Mouse (Mus musculus) kidney, postnatal 0 days (tissue): ENCODE data around the gene Trp73. TPM values are rescaled to one million over a fixed set of nuclear protein-coding genes. Genes with fewer than 3 reads are reported as not detected.
A peak's percentile ranks its signal among the peaks of the same experiment; 100 is the strongest.

Experiments used
- ATAC-seq: fragments of 200-750 bp; cut with Nextera tagmentation; replicated peaks from 2 replicates; pipeline ENCODE4 v1.8.0; 2017; ENCODE audit warnings: low read depth, moderate number of reproducible peaks, moderate TSS enrichment, moderate library complexity; ENCODE audit not compliant: low FRiP score
- DNase-seq: peaks from one replicate; pipeline ENCODE4 v3.0.0-alpha.2; 2016; ENCODE audit warnings: low spot score
- H3K27ac ChIP-seq: fragments of 300-500 bp; sonication (generic); 2 replicates; pipeline ENCODE4 v1.5.1; 2014; ENCODE audit warnings: mild to moderate bottlenecking
- H3K27me3 ChIP-seq: fragments of 300-500 bp; sonication (generic); 2 replicates; pipeline ENCODE4 v1.6.1; 2014; ENCODE audit warnings: low read length, mixed read lengths; ENCODE audit not compliant: insufficient read depth
- H3K36me3 ChIP-seq: fragments of 300-500 bp; sonication (generic); 2 replicates; pipeline ENCODE4 v1.6.1; 2014; ENCODE audit warnings: low read length, mixed read lengths; ENCODE audit not compliant: insufficient read depth
- H3K4me1 ChIP-seq: fragments of 300-500 bp; sonication (generic); replicated peaks from 2 replicates; pipeline ENCODE4 v1.6.1; 2014; ENCODE audit warnings: antibody characterized with exemption, low read length, mixed read lengths; ENCODE audit not compliant: insufficient read depth
- H3K4me2 ChIP-seq: fragments of 300-500 bp; sonication (generic); 2 replicates; pipeline ENCODE4 v1.6.1; 2014; ENCODE audit warnings: mild to moderate bottlenecking, low read length, moderate library complexity, mixed read lengths
- H3K4me3 ChIP-seq: fragments of 300-500 bp; sonication (generic); replicated peaks from 2 replicates; pipeline ENCODE4 v1.5.1; 2014; ENCODE audit warnings: low read depth, low read length
- H3K9ac ChIP-seq: fragments of 300-500 bp; sonication (generic); 2 replicates; pipeline ENCODE4 v1.6.1; 2014; ENCODE audit warnings: low read depth, low read length
- H3K9me3 ChIP-seq: fragments of 300-500 bp; sonication (generic); replicated peaks from 2 replicates; pipeline ENCODE4 v1.6.1; 2016; ENCODE audit warnings: low read length, inconsistent platforms, mixed read lengths
- CTCF ChIP-seq: IDR thresholded peaks from 2 replicates; pipeline ENCODE4 v1.5.1; 2016; ENCODE audit warnings: antibody characterized with exemption, low read depth, mild to moderate bottlenecking, moderate library complexity
- WGBS: fragments of 180-500 bp; shearing (Covaris S2); extraction: QIAGEN DNeasy Blood & Tissue Kit; methylation state at CpG from one replicate; pipeline ENCODE4 v1.1.7; 2014; 5-methylcytosine and 5-hydroxymethylcytosine counted together
- polyA plus RNA-seq: library from polyadenylated mRNA; unstranded; fragments of >200 nt; fragmentation: Nextera tagmentation; extraction: Ambion mirVana; gene quantifications from 2 replicates; pipeline ENCODE4 v1.2.1, GENCODE M21; 2015

Gene Trp73
- 0.25 and 0.26 TPM in 2 replicates for polyA plus RNA-seq

- WGBS: 0% methylated on average over 4 of the region's 4 CpGs
- DNase-seq (no peak), ATAC-seq (no peak)
- peak within 1 kb of the TSS; percentile 53 for H3K4me3 ChIP-seq
- H3K4me1 ChIP-seq: peaks cover 14% of the 10 kb centered on the region; the same call in 1 of the 2 replicates
- peak within 1 kb of the TSS; percentile 47 for H3K9ac ChIP-seq
- H3K27ac ChIP-seq: no peak within 1 kb of the TSS
- peak within 1 kb of the TSS; percentile 89 for H3K4me2 ChIP-seq
- no peaks in the 10 kb centered on the region for H3K9me3 ChIP-seq
- H3K27me3 ChIP-seq: peaks cover 35% of the 10 kb centered on the region
- no peak for TF ChIP-seq CTCF
- H3K36me3 ChIP-seq: no peaks in the 10 kb centered on the region
Measured at GRCm38 (mm10) chr4:154140182-154140212, at the start of gene Trp73. Trp73 (minus strand) TSS chr4:154140208.

GRCm38 (mm10) chr4:154188948-154189347 lies 48.9 kb upstream of the Trp73 start:
- Histone ChIP-seq H3K27me3 (no peaks in the 10 kb centered on the region), H3K9me3 (no peaks in the 10 kb centered on the region), H3K27ac (no peak overlapping the region), H3K36me3 (no peaks in the 10 kb centered on the region), H3K4me3 (no peak overlapping the region), H3K4me1 (no peaks in the 10 kb centered on the region), H3K4me2 (no peak overlapping the region), H3K9ac (no peak overlapping the region)
- WGBS: 49% methylated on average over 8 of the region's 8 CpGs
- no peak for TF ChIP-seq CTCF
- ATAC-seq (no peak), DNase-seq (peak; percentile 33)

GRCm38 (mm10) chr4:154186002-154186537 lies 46.1 kb upstream of the Trp73 start:
- Histone ChIP-seq H3K4me1 (no peaks in the 10 kb centered on the region), H3K27ac (no peak overlapping the region), H3K36me3 (no peaks in the 10 kb centered on the region), H3K4me2 (no peak overlapping the region), H3K27me3 (no peaks in the 10 kb centered on the region), H3K4me3 (no peak overlapping the region), H3K9ac (no peak overlapping the region), H3K9me3 (no peaks in the 10 kb centered on the region)
- WGBS: 58% methylated on average over 11 of the region's 11 CpGs
- ATAC-seq (no peak), DNase-seq (no peak)
- peak; percentile 7; the same call in 1 of the 2 replicates for TF ChIP-seq CTCF

- H3K4me1 ChIP-seq: no peaks in the 10 kb centered on the region
- no peaks in the 10 kb centered on the region for H3K9me3 ChIP-seq
- H3K4me3 ChIP-seq: no peak overlapping the region
- no peak overlapping the region for H3K4me2 ChIP-seq
- no peaks in the 10 kb centered on the region for H3K36me3 ChIP-seq
- 70% methylated on average over 5 of the region's 5 CpGs for WGBS
- no peak overlapping the region for H3K27ac ChIP-seq
- H3K9ac ChIP-seq: no peak overlapping the region
- H3K27me3 ChIP-seq: no peaks in the 10 kb centered on the region
- no peak for DNase-seq
- no peak for ATAC-seq
- TF ChIP-seq CTCF: no peak
Measured at GRCm38 (mm10) chr4:154185001-154185400, 45.0 kb upstream of the Trp73 start.

- Histone ChIP-seq H3K27me3 (no peaks in the 10 kb centered on the region), H3K4me3 (no peak overlapping the region), H3K4me1 (no peaks in the 10 kb centered on the region), H3K36me3 (no peaks in the 10 kb centered on the region), H3K9me3 (no peaks in the 10 kb centered on the region), H3K27ac (no peak overlapping the region), H3K4me2 (no peak overlapping the region), H3K9ac (no peak overlapping the region)
- no peak for DNase-seq
- 58% methylated on average over 5 of the region's 5 CpGs for WGBS
- ATAC-seq: no peak
- no peak for TF ChIP-seq CTCF
Measured at GRCm38 (mm10) chr4:154183566-154183965, 43.6 kb upstream of the Trp73 start.

- ATAC-seq: no peak
Measured at GRCm38 (mm10) chr4:154181001-154181400, 41.0 kb upstream of the Trp73 start.

GRCm38 (mm10) chr4:154177257-154177656 lies 37.2 kb upstream of the Trp73 start:
- H3K4me2 ChIP-seq: no peak overlapping the region
- no peaks in the 10 kb centered on the region for H3K4me1 ChIP-seq
- H3K36me3 ChIP-seq: no peaks in the 10 kb centered on the region
- no peak overlapping the region for H3K4me3 ChIP-seq
- H3K9me3 ChIP-seq: no peaks in the 10 kb centered on the region
- H3K27me3 ChIP-seq: 0 out of 2 replicates have a peak, but pooled peaks cover 6% of the 10 kb centered on the region
- ATAC-seq: no peak; the same call in 1 of the 2 replicates
- no peak for DNase-seq
- H3K27ac ChIP-seq: no peak overlapping the region
- WGBS: 58% methylated on average over 8 of the region's 8 CpGs
- H3K9ac ChIP-seq: no peak overlapping the region
- no peak for TF ChIP-seq CTCF

More at GRCm38 (mm10) chr4:154181001-154181400, 41.0 kb upstream of the Trp73 start:
- no peak overlapping the region for H3K4me3 ChIP-seq
- no peaks in the 10 kb centered on the region for H3K27me3 ChIP-seq
- TF ChIP-seq CTCF: no peak
- no peak overlapping the region for H3K4me2 ChIP-seq
- H3K4me1 ChIP-seq: no peaks in the 10 kb centered on the region
- no peak overlapping the region for H3K27ac ChIP-seq
- 31% methylated on average over 7 of the region's 7 CpGs for WGBS
- H3K9ac ChIP-seq: no peak overlapping the region
- DNase-seq: no peak
- H3K36me3 ChIP-seq: no peaks in the 10 kb centered on the region
- H3K9me3 ChIP-seq: no peaks in the 10 kb centered on the region
